18 mouse cellular contexts compared by ENCODE assay signal in the genomic region with DNA sequence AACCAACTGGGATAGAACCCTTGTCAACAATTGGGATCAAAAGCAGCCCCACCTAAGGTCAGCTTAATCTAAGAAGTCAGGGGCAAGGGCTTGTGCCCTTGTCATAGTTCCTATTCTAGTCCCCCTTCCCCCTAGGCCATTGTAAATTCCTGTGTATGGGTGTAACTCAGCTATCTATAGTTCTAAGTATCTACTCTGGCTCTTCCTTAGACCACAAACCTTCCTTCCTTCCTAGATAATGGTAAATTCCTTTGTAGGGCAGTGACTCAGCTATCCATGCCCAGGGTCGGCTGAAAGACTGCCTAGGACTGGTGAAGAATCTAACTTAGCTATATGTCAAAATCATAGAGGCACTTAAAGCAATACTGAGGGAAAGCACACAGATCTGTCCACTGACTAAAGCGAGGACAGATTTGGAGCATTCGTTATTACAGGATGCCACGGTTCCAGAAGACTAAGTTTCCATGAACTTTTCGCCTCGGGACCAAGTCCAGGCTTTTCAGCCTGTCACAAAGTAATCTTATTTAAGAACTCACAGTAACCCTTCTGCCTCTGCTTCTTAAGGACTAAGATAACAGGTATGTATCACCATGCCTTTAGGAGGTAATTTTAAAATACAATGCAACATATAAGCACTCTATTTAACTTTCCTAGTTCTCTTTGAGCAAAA.
"Had no signal": no experiment of that assay in that cellular context is flagged by ENCODE, and none has a peak within 500 bp of the region (broad histone marks: within the 10 kb centered on the region; RNA-seq: fewer than 3 reads in every experiment).

No protein-coding gene starts in this region.

- ATAC-seq: inflammation-experienced regulatory T-cells, adult 6 months; intestine, postnatal 0 days; liver, postnatal 0 days; midbrain, embryonic 15.5 days had no signal

- H3K4me3 ChIP-seq: left cerebral cortex, adult 2 months; limb, embryonic 12.5 days; liver, embryonic 13.5 days; lung, embryonic 15.5 days; midbrain, embryonic 15.5 days; neural tube, embryonic 13.5 days; stomach, embryonic 15.5 days had no signal

- H3K9me3 ChIP-seq: lung, embryonic 15.5 days; midbrain, embryonic 15.5 days; stomach, embryonic 15.5 days had no signal

- H3K9ac ChIP-seq: limb, embryonic 12.5 days; liver, embryonic 13.5 days; liver, postnatal 0 days; lung, embryonic 15.5 days; midbrain, embryonic 15.5 days; neural tube, embryonic 13.5 days; stomach, embryonic 15.5 days had no signal

- H3K36me3 ChIP-seq: limb, embryonic 12.5 days; liver, embryonic 13.5 days; lung, embryonic 15.5 days; midbrain, embryonic 15.5 days; neural tube, embryonic 13.5 days; stomach, embryonic 15.5 days had no signal

- DNase-seq: liver; liver, embryonic 13.5 days; liver, postnatal 0 days; lung, postnatal 14 days; retina, postnatal 1 day; thymus, adult 2 months; thymus, postnatal 25 days had no signal

- H3K27ac ChIP-seq: left cerebral cortex, adult 2 months; limb, embryonic 12.5 days; liver, embryonic 13.5 days; lung, embryonic 15.5 days; macrophage; midbrain, embryonic 15.5 days; neural tube, embryonic 13.5 days; stomach, embryonic 15.5 days had no signal

- H3K27me3 ChIP-seq: limb, embryonic 12.5 days; liver, embryonic 13.5 days; lung, embryonic 15.5 days; megakaryocyte, embryonic 14.5 days; midbrain, embryonic 15.5 days; neural tube, embryonic 13.5 days; stomach, embryonic 15.5 days had no signal

- H3K4me1 ChIP-seq: limb, embryonic 12.5 days; liver, embryonic 13.5 days; lung, embryonic 15.5 days; midbrain, embryonic 15.5 days; neural tube, embryonic 13.5 days; stomach, embryonic 15.5 days had no signal

- H3K4me2 ChIP-seq: limb, embryonic 12.5 days; liver, embryonic 13.5 days; lung, embryonic 15.5 days; midbrain, embryonic 11.5 days; midbrain, embryonic 15.5 days; neural tube, embryonic 13.5 days; stomach, embryonic 15.5 days had no signal
